Mouse (Mus musculus) layer of hippocampus, postnatal 25 days (tissue): ENCODE results near the gene Nf1. TPM values are rescaled to one million over a fixed set of nuclear protein-coding genes. Genes with fewer than 3 reads are reported as not detected.

Experiments used
- DNase-seq, 2 experiments: peaks; one replicate each; pipeline ENCODE4 v3.0.0; 2022; ENCODE audit warnings: mixed read lengths in 2 of 2, low spot score in 1 of 2; ENCODE audit errors: extremely low spot score in 1 of 2
- total RNA-seq, 2 experiments: library from RNA; stranded (reverse); gene quantifications; 2 replicates each; pipeline ENCODE4 v1.2.3; 2021

Gene Nf1
- total RNA-seq, 2 experiments from 2014 or later = 103 to 117 TPM

- DNase-seq = no peak
Observed at GRCm38 (mm10) chr11:79629752-79630374, 290.4 kb downstream of the Nf1 start.

- no peak for DNase-seq
Observed at GRCm38 (mm10) chr11:79630521-79630920, 291.0 kb downstream of the Nf1 start.

Other genes with a start within 250 kb of the Nf1 start
- 100 to 1,000 TPM; 189 to 205 TPM for gene Ksr1, start 193.3 kb upstream of the Nf1 start, total RNA-seq
- gene Wsb1, start 85.0 kb upstream of the Nf1 start, total RNA-seq = 10 to 100 TPM; 68.1 to 92.0 TPM
- under 1 TPM; 0.73 to 0.91 TPM for gene Gm9964, start 42.8 kb upstream of the Nf1 start, total RNA-seq
- gene Omg, start 164.4 kb downstream of the Nf1 start, total RNA-seq = 100 to 1,000 TPM in 1 of 2 experiments, 10 to 100 TPM in 1; 95.9 to 101 TPM
- gene Evi2b, start 184.1 kb downstream of the Nf1 start, total RNA-seq = under 1 TPM; 0.28 to 0.66 TPM
- under 1 TPM; 0.10 to 0.14 TPM for gene Evi2, start 190.9 kb downstream of the Nf1 start, total RNA-seq
- 10 to 100 TPM; 18.7 to 23.6 TPM for gene Evi2a, start 190.9 kb downstream of the Nf1 start, total RNA-seq